Mouse (Mus musculus): ENCODE measurements around the gene Kank4.

The Kank4 gene

DNA sequence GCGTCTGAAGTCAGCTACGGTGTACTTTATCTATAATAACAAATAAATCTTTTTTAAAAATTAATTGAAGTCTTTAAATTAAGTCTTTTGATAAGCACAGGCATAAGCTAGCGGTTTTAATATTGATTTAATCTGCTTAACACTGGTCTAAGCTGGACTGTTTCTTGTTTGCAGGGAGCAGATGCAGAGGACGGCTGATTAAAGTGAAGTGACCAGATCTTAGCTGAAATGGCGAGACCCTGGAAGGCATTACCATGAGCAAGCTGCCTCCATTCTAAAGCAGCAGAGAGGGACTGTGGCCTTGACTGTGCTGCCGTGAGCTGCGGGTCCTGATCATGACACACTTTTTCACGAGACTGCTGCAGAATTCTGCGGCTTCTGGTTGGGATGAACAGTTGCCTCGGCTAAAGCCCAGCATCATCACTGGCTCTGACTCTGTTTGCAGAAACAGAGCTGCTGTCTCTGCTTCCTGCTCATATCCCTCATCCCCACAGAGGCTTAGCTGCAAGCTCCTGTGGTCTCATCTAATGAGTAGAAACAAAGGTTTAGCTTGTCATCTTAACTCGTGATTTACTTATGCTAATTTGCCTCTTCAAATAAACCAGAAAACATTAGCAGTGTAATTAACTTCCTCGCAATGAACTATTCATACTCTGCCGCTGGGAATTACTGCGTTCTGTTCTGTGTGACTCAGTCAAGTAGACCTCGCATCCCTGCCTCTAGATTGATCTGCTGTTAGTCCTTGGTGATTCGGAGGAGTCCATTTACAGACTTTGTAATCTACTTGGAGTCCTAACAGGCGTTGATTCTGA, 99.4 kb downstream of the Kank4 start:
- DNase-seq (ENCODE audit: low spot score in 2 of 2): no peak

DNA sequence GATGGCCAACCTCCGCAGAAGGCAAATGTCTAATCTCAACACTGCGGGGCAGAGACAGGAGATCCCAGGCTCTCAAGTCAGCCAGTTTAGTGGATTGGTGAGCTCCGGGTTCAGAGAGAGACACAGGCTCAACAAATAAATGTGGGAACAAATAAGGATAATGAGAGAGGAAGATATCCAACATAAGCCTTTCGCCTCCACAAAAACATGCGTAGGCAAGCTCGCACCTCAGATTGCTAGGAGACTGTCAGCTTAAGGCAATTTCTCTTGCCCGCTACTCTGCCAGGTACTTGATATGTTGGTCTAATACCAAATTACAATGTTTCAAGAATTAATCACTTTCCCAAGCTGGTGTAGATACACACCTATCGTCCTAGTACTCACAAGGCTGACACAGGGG, 106.4 kb downstream of the Kank4 start:
- DNase-seq (ENCODE audit: low spot score in 2 of 2): no peak
